Mouse (Mus musculus) kidney, embryonic 16.5 days (tissue): ENCODE results near the gene Adssl1. TPM values are rescaled to one million over a fixed set of nuclear protein-coding genes. Genes with fewer than 3 reads are reported as not detected.

Experiments used
- ATAC-seq: fragments of 200-750 bp; cut with Nextera tagmentation; 2 replicates; pipeline ENCODE4 v1.8.0; 2017; ENCODE audit warnings: moderate TSS enrichment; ENCODE audit not compliant: low FRiP score, low TSS enrichment
- H3K27ac ChIP-seq: fragments of 300-500 bp; sonication (generic); 2 replicates; pipeline ENCODE4 v1.5.1; 2014; ENCODE audit warnings: low read length
- H3K27me3 ChIP-seq: fragments of 300-500 bp; sonication (generic); 2 replicates; pipeline ENCODE4 v1.6.1; 2014; ENCODE audit warnings: low read length, control low read depth, mixed read lengths; ENCODE audit not compliant: insufficient read depth
- H3K36me3 ChIP-seq: fragments of 300-500 bp; sonication (generic); 2 replicates; pipeline ENCODE4 v1.6.1; 2014; ENCODE audit warnings: low read length, control low read depth, mixed read lengths; ENCODE audit not compliant: insufficient read depth
- H3K4me1 ChIP-seq: fragments of 300-500 bp; sonication (generic); 2 replicates; pipeline ENCODE4 v1.6.1; 2014; ENCODE audit warnings: low read length, control low read depth, mixed read lengths; ENCODE audit not compliant: insufficient read depth
- H3K4me2 ChIP-seq: fragments of 300-500 bp; sonication (generic); replicated peaks from 2 replicates; pipeline ENCODE4 v1.6.1; 2014; ENCODE audit warnings: low read depth, low read length
- H3K4me3 ChIP-seq: fragments of 300-500 bp; sonication (generic); 2 replicates; pipeline ENCODE4 v1.5.1; 2014; ENCODE audit warnings: mild to moderate bottlenecking, low read length
- H3K9ac ChIP-seq: fragments of 300-500 bp; sonication (generic); replicated peaks from 2 replicates; pipeline ENCODE4 v1.6.1; 2014; ENCODE audit warnings: low read length
- H3K9me3 ChIP-seq: fragments of 300-500 bp; sonication (generic); 2 replicates; pipeline ENCODE4 v1.6.1; 2016; ENCODE audit warnings: low read length, control low read depth
- WGBS: fragments of 180-500 bp; shearing (Covaris S2); extraction: QIAGEN DNeasy Blood & Tissue Kit; methylation state at CpG from one replicate; pipeline ENCODE4 v1.1.7; 2014; 5-methylcytosine and 5-hydroxymethylcytosine counted together
- polyA plus RNA-seq: library from polyadenylated mRNA; unstranded; fragments of >200 nt; fragmentation: Nextera tagmentation; extraction: Ambion mirVana; gene quantifications from 2 replicates; pipeline ENCODE4 v1.2.1, GENCODE M21; 2015

Gene Adssl1
- polyA plus RNA-seq, 1 experiment from 2014 or later, result 12.7 TPM

DNA sequence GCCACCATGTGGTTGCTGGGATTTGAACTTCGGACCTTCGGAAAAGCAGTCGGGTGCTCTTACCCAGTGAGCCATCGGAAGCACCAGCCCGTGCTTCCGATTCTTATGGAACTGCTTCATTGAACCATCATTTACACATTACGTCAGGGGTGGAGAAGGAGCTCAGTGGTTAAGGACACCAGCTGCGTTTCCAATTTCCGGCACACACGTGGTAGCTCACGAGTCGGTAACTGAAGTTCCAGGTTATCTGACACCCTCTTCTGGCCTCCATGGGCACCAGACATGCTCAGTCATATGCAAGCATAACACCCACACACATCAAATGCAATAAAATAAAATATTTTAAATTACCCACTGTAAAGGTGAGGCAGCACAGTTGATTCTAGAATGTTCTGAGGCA, 10.2 kb downstream of the Adssl1 start:
- Histone ChIP-seq H3K27ac (no peak overlapping the region), H3K9me3 (no peaks in the 10 kb centered on the region), H3K4me1 (peaks cover 28% of the 10 kb centered on the region), H3K4me2 (no peak overlapping the region), H3K36me3 (no peaks in the 10 kb centered on the region), H3K27me3 (no peaks in the 10 kb centered on the region), H3K4me3 (no peak overlapping the region), H3K9ac (no peak overlapping the region)
- no peak for ATAC-seq
- 89% methylated on average over 12 of the region's 12 CpGs for WGBS

DNA sequence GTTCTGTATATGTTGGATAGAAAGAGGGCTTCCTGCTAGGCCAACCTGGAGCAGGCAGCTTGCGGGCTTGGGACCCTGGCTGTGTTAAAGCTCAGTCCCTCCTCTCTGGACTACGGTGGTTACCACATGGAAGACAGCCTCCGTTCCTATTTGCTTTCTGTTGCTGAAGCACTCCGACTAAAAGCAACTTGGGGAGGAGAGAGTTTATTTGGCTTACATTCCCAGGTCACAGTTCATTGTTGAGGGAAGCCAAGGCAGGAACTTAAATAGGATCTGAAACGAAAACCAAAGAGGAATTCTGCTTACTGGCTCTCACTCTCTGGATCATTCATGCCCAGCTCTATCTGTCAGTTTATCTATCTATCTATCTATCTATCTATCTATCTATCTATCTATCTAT, 11.0 kb downstream of the Adssl1 start:
- Histone ChIP-seq H3K27ac (no peak overlapping the region), H3K4me1 (peaks cover 28% of the 10 kb centered on the region), H3K9me3 (no peaks in the 10 kb centered on the region), H3K4me3 (no peak overlapping the region), H3K36me3 (no peaks in the 10 kb centered on the region), H3K9ac (no peak overlapping the region), H3K4me2 (no peak overlapping the region), H3K27me3 (no peaks in the 10 kb centered on the region)
- no peak for ATAC-seq
- WGBS, result 77% methylated on average over 5 of the region's 5 CpGs

DNA sequence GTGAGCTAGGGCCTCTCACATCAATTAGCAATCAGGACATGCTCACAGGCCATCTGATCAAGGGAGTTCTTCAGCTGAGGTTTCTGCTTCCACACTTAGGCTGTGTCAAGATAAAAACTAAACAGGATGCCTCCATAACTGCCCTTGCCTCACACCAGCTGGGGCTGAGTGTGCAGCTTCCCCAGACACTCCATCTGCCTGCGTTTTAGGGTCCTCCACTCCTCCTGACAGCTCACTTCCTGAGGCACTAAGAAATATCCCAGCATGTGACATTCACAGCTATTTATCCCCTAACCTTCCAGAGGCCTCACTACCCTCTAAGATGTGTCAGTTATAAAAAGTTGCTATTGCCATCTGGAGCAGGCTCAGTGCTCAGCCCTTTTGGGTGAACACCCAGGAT, 11.6 kb downstream of the Adssl1 start:
- Histone ChIP-seq H3K9ac (no peak overlapping the region), H3K27me3 (no peaks in the 10 kb centered on the region), H3K27ac (0 out of 2 replicates have a peak overlapping the region, but pooled peaks have one; percentile 40), H3K4me1 (peaks cover 28% of the 10 kb centered on the region), H3K36me3 (no peaks in the 10 kb centered on the region), H3K9me3 (no peaks in the 10 kb centered on the region), H3K4me2 (no peak overlapping the region), H3K4me3 (no peak overlapping the region)
- 11% methylated on average over 1 of the region's 1 CpGs for WGBS
- no peak for ATAC-seq

DNA sequence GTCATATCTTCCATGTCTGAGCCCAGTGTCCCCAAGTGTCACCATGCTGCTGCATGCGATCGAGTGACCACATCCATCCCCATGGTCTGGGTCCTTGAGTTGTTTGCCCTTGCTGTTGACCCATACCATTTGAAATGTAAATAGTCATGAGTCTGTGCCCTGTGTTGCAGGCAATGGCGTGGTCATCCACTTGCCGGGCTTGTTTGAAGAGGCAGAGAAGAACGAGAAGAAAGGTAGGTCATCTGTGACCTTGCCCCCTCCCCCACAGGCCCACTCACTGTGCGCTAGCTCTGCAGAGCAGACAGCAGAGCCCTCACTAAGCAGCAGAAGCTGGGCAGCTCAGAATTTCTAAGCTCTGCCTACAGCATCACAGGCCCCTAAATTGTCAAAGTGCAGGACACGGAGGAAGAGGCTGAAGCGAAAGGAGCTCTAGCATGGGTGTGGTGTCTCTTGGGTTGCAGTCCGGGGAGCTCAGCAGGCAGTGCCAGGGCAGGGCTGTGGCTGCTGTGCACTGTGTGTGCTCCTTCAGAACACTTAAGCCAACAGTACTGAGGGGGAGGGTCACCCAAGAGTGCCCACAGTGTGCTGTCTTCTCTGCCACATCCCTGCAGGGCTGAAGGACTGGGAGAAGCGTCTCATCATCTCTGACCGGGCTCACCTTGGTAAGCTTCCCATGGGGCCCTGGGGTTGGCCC, 12.4 kb downstream of the Adssl1 start:
- Histone ChIP-seq H3K4me1 (peaks cover 28% of the 10 kb centered on the region), H3K27ac (no peak overlapping the region), H3K9me3 (no peaks in the 10 kb centered on the region), H3K9ac (no peak overlapping the region), H3K4me3 (no peak overlapping the region), H3K27me3 (no peaks in the 10 kb centered on the region), H3K36me3 (no peaks in the 10 kb centered on the region), H3K4me2 (no peak overlapping the region)
- 62% methylated on average over 11 of the region's 11 CpGs for WGBS
- no peak for ATAC-seq

DNA sequence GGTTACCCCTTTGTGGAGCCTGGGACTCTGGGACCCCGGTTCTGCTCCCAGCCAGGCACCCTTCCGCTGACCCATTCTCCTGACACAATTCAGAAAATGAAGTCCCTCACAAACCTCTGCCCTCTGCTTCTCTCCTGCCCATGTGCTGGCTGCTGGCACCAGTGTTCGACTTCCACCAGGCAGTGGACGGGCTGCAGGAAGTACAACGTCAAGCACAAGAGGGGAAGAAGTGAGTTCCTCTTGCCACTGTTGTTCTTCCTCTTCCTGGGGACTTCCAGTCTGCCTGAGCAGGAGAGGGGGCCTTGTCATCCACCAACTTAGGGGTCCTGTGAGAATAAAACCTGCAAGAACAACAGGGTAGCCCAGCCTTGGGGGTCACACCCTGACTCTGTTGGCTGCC, 13.1 kb downstream of the Adssl1 start:
- Histone ChIP-seq H3K9ac (no peak overlapping the region; the same call in 1 of the 2 replicates), H3K4me3 (no peak overlapping the region), H3K27ac (no peak overlapping the region), H3K36me3 (no peaks in the 10 kb centered on the region), H3K27me3 (no peaks in the 10 kb centered on the region), H3K4me1 (peaks cover 28% of the 10 kb centered on the region), H3K4me2 (no peak overlapping the region), H3K9me3 (no peaks in the 10 kb centered on the region)
- ATAC-seq, result no peak
- WGBS, result 79% methylated on average over 5 of the region's 5 CpGs

DNA sequence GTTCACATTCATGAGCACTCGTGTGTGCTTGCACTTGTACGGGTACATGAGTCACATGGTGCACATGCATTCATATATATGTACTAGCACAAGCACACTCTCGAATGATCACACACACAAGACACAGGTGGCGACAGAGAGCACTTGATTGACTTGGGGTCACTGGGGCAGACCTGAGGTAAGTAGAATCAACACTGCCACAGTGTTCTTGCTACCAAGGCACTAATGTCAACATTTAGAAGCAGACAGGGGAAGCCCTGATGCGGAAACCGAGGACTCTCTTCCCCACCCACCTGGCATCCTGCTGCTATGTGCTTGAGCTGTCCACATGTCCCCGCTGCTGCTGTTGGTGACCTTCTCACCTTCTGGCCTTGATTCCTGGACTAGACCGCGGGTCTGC, 13.8 kb downstream of the Adssl1 start:
- no peak overlapping the region for H3K27ac ChIP-seq
- H3K27me3 ChIP-seq, result no peaks in the 10 kb centered on the region
- no peaks in the 10 kb centered on the region for H3K9me3 ChIP-seq
- H3K4me2 ChIP-seq, result no peak overlapping the region
- no peaks in the 10 kb centered on the region for H3K36me3 ChIP-seq
- no peak overlapping the region for H3K4me3 ChIP-seq
- H3K4me1 ChIP-seq, result peaks cover 22% of the 10 kb centered on the region
- H3K9ac ChIP-seq, result no peak overlapping the region
- ATAC-seq, result no peak
- 52% methylated on average over 9 of the region's 9 CpGs for WGBS

DNA sequence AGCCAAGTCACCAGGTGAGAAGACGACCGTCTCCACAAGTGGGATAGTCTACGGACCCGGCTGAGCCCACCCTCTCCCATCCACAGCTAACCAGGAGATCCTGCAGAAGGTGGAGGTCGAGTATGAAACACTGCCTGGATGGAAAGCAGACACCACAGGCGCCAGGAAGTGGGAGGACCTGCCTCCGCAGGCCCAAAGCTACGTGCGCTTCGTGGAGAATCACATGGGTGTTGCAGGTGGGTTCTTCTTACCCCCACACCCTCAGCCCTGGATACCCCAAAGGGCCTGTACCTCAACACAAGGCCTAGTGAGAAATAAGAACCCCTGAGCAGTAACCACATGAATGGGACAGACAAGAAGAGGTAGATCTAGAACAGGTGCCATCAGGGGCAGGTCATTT, 19.7 kb downstream of the Adssl1 start:
- Histone ChIP-seq H3K36me3 (no peaks in the 10 kb centered on the region), H3K4me1 (peaks cover 3% of the 10 kb centered on the region; the same call in 1 of the 2 replicates), H3K27me3 (no peaks in the 10 kb centered on the region), H3K4me2 (no peak overlapping the region), H3K27ac (no peak overlapping the region), H3K9ac (no peak overlapping the region), H3K4me3 (no peak overlapping the region), H3K9me3 (no peaks in the 10 kb centered on the region)
- WGBS, result 79% methylated on average over 10 of the region's 10 CpGs
- no peak for ATAC-seq

DNA sequence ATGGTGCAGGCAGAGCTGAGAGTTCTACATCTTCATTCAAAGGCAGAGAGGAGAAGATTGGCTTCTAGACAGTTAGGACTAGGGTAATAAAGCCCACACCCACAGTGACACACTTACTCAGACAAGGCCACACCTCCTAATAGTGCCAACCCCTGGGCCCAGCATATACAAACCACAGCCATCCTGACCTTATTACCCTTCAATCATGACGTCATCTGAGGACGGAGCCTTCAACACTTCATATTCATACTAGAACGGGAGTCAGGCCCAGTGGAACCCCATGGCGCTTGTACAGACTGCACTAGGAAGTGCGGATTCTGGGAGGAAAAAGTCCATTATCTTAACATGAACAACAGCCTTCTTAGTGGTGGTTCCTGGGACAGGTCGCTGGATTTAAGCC, 23.3 kb downstream of the Adssl1 start:
- no peak for ATAC-seq
- Histone ChIP-seq H3K36me3 (peaks cover 10% of the 10 kb centered on the region; the same call in 1 of the 2 replicates), H3K27ac (no peak overlapping the region), H3K27me3 (no peaks in the 10 kb centered on the region), H3K9ac (no peak overlapping the region), H3K4me1 (peaks cover 20% of the 10 kb centered on the region), H3K4me2 (no peak overlapping the region), H3K4me3 (no peak overlapping the region), H3K9me3 (no peaks in the 10 kb centered on the region)
- 89% methylated on average over 6 of the region's 6 CpGs for WGBS

DNA sequence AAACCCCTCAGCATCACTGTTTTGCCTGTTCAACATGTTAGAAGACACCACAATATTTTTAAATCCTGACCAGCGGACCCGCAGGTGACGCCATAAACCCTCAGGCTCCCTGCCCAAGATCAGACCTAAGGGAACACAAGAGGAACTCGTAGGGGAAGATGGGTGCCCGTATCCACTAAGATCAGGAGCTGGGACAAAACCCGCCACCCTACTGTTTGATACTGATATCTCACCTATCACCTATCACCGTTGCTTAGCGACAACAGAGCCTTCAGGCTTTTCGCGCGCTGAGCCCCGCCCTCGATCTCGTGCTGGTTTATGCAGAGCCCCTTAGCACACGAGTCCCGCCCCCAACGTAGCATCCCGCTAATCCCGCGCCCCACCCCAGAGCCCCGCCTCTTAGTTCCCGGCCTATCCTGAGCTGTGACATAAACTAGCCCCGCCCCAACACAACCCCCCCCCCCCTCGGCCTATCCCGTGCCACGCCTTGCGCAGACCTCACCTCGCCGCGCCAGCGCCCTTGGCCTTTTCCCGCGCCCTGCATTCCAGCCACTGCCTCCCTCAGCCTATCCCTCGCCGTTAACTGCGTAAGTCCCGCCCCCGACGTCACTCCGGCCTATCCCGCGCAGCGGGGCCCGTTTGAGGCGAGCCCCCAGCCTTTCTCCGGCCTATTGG, 24.5 kb downstream of the Adssl1 start, which contains the start of gene Siva1:
Gene Siva1 (plus strand): TSS at position 500 of the 675 bp plus-strand sequence.
- peak within 1 kb of the TSS; percentile 62 for H3K4me3 ChIP-seq
- H3K4me1 ChIP-seq, result peaks cover 20% of the 10 kb centered on the region
- H3K4me2 ChIP-seq, result peak within 1 kb of the TSS; percentile 81
- 2% methylated on average over 46 of the region's 46 CpGs for WGBS
- no peaks in the 10 kb centered on the region for H3K9me3 ChIP-seq
- H3K27ac ChIP-seq, result peak within 1 kb of the TSS; percentile 90
- H3K27me3 ChIP-seq, result no peaks in the 10 kb centered on the region
- H3K36me3 ChIP-seq, result peaks cover 22% of the 10 kb centered on the region
- H3K9ac ChIP-seq, result peak within 1 kb of the TSS; percentile 82
- ATAC-seq, result peak; percentile 98

DNA sequence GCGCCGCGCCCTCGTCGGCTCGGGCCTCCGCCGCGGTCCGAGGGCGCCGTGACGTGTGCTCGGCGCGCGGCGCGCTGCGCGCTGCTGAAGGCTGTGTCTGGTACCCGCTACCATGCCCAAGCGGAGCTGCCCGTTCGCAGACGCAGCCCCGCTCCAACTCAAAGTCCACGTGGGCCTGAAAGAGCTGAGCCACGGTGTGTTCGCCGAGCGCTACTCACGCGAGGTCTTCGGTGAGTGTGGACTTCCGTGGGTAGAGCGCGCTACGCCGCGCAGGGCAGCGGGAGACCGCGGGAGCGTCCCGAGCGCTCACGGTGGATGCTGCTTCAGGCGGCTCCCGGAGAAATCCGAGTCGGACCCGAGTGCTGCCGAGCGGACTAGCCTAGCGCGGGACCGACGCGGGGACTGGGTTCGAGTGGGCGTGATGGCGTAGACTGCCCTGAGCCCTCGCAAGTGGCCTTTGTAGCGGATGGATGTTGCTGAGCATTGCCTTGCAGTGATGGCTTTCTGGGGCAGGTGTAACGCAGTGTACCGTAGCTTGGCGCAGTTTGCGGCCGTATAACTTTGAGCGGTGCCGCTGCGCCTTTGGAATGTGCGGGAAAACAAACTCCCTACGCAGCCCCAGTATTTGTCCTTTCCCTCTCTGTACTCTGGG, 25.1 kb downstream of the Adssl1 start:
- Histone ChIP-seq H3K27ac (peak overlapping the region; percentile 90), H3K9ac (peak overlapping the region; percentile 82), H3K36me3 (peaks cover 29% of the 10 kb centered on the region), H3K4me1 (peaks cover 20% of the 10 kb centered on the region), H3K4me2 (peak overlapping the region; percentile 81), H3K27me3 (no peaks in the 10 kb centered on the region), H3K9me3 (no peaks in the 10 kb centered on the region), H3K4me3 (peak overlapping the region; percentile 62)
- peak; percentile 32 for ATAC-seq
- WGBS, result under 1% methylated on average over 75 of the region's 75 CpGs
